Mouse (Mus musculus): ENCODE measurements around the gene Hmga1.

DNA sequence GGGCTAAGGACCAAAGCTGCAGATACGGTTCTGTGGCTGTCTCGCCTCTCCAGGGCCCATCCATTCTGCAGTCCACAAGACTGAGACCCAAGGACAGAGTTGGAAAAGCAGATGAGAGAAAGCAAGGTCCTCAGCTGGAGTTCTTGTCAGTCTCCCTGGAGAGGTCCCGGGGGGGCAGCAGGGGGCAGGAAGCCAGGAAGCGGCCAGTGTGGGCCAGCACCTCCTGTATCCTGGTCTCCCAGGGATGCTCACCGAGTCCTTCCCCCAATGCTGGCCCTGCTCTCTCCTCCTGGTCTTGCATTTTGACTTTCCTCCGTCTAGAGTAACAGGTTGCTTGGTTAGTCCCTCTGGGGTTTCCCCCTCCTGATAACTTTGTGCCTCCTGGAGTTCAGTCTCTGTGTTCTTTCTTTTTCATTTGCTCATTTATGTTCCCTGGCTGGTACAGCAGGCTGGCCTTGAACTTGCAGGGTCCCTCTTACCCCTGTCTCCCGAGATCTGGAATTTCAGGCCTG lies 9.7 kb upstream of the Hmga1 start:
- TF ChIP-seq CTCF (IDR thresholded peaks at IDR 0.05; ENCODE audit: low read depth, low read length) (no peak), POLR2A (IDR thresholded peaks at IDR 0.05; ENCODE audit: borderline replicate concordance, low read depth, low read length) (no peak)
